Mouse (Mus musculus): Measurements from ENCODE around the gene Golga1.
"Not testable (repeated sequence)": the region's sequence is repeated elsewhere in the genome, so short reads cannot be mapped to it uniquely, and the experiment has no call there.

Golga1 gene

DNA sequence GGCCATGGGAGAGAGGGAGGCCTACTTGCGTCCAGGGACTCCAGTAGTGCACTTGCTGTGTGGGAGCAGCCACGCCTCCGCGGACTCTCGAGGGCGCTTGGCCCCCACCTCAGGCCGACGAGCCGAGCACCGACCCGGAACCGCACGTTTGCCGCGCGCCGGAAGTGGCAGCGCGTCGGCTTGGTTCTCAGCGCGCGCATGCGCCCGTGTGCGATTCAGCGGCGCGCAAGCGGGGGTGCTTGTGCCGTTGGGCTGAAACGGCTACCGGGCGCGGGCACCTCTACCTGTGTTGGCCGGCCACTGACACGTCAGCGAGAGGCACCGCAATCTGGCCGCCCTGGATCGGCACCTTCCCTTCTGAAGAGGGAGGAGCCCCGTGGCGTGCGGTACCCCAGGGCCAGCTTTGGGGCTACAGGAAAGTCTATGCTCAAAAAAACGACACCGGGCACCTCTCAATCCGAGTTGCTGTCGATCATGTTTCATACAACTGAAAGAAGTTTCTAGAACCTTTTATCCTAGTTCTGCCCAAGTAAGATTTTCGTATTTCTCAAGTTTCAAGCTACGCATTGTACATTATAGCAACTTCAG, at the start of gene Golga1:
TSS of gene Golga1 (minus strand) at position 142 of the 588 bp plus-strand sequence.
- peak; percentile 79 for DNase-seq (ENCODE audit: low spot score)

DNA sequence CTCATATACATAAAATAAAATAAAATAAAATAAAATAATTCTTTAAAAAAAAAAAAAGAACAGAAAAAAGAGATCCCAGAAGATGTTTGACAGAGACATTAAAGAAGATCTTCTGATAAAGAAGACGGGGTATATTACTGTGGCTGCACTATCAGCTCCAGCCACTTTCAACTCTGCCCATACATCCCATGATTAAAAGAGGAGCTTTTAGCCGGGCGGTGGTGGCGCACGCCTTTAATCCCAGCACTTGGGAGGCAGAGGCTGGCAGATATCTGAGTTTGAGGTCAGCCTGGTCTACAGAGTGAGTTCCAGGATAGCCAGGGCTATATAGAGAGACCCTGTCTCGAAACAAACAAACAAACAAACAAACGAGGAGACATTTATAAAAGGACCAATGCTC, 48.8 kb upstream of the Golga1 start:
- no peak for DNase-seq (ENCODE audit: low spot score)

GRCm38 (mm10) chr2:39110514-39110913, 45.2 kb upstream of the Golga1 start:
- DNase-seq (ENCODE audit: low spot score), result no peak

DNA sequence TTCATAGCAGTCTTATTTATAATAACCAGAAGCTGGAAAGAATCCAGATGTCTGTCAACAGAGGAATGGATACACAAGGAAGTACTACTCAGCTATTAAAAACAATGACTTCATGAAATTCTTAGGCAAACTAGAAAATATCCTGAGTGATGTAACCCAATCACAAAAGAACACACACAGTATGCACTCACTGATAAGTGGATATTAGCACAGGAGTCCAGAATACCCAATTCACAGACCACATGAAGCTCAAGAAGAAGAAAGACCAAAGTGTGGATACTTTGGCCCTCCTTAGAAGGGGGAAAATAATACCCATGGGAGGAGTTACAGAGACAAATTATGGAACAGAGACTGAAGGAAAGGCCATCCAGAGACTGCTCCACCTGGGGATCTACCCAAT, 44.4 kb upstream of the Golga1 start:
- not testable (repeated sequence) for DNase-seq (ENCODE audit: low spot score)

- DNase-seq (ENCODE audit: low spot score), result not testable (repeated sequence)
These were observed 34.6 kb upstream of the Golga1 start for GRCm38 (mm10) chr2:39099951-39100350.

GRCm38 (mm10) chr2:39097993-39098392, 32.7 kb upstream of the Golga1 start:
- DNase-seq (ENCODE audit: low spot score), result no peak

GRCm38 (mm10) chr2:39091966-39092365, 26.6 kb upstream of the Golga1 start:
- DNase-seq (ENCODE audit: low spot score), result no peak

DNA sequence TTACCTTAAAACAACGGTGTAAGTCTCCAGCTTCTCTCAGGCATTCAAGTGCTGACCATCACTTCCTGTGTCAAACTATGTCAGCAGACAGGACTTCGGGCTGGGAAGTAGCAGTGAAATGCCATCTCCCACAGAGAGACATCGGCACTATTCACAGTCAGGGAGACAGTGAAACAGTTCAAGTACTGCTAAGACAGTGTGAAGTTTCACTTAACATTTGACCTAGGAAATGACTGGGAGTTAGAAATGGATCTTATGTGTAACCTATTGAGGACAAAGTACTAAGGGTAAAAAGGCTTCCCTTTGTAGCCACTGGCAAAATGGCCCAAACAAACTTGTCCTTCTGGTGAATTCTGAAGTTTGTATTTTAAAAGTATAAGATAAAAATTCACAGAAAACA, 17.4 kb upstream of the Golga1 start:
- DNase-seq (ENCODE audit: low spot score), result no peak

GRCm38 (mm10) chr2:39070666-39071065, 5.3 kb upstream of the Golga1 start:
- DNase-seq (ENCODE audit: low spot score), result no peak

GRCm38 (mm10) chr2:39069096-39069495, 3.8 kb upstream of the Golga1 start:
- no peak for DNase-seq (ENCODE audit: low spot score)

DNA sequence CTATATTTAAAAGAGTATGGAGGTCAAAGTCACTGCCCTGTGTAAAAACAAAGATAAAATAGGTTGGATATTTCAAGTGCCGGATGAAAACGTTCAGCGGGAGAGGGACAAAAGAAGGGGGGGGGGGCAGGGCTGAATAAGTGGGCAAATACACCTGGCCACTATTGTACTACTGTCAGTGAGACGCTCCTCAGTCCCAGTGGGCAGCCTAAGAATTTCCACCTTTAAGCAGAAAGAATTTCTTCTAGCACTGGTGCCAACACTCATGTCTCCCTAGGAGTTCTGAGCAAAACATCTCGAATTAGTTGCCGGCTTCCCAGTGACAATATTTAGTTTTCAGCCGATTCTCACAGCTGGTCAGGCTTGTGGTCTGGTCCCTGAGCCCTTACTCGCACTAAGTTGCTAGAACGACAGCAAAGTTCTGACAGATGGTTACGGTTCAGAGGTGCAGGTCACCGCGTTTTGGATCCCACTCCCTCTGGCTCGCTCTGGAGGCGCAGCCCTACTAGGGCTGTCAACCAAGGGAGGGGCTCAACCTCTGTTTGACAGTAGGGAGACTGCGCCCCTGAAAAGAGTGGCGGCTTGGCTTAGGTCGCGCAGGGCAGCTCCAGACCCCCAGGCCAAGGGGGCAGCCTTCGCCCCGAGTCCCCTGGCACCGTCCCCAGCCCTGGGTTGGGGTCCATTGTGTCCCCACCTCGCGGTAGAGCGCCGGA, 498 bp downstream of the Golga1 start:
- no peak for DNase-seq (ENCODE audit: low spot score)

GRCm38 (mm10) chr2:39048515-39048914, 16.8 kb downstream of the Golga1 start:
- no peak for DNase-seq (ENCODE audit: low spot score)

GRCm38 (mm10) chr2:39040215-39040614, 25.1 kb downstream of the Golga1 start:
- DNase-seq (ENCODE audit: low spot score), result no peak

DNA sequence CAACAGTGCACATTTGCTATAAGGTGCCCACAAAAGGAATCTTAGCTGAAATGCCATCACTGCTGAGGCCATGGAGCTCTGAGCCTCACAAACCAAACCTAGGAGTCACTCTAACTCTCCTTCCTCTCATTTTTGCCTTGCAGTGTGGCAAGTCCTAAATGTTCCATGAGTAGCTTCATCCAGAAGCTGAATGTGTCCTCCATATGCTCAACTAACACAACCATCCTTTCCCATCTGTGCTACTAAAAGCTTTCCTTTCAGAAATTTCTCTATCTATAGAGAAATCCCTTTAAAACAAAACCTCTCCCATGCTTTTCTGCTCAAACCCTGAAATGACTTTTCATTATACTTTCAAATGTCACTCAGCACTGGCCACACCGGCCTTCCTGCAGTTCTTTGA, 33.7 kb downstream of the Golga1 start:
- DNase-seq (ENCODE audit: low spot score), result no peak

DNA sequence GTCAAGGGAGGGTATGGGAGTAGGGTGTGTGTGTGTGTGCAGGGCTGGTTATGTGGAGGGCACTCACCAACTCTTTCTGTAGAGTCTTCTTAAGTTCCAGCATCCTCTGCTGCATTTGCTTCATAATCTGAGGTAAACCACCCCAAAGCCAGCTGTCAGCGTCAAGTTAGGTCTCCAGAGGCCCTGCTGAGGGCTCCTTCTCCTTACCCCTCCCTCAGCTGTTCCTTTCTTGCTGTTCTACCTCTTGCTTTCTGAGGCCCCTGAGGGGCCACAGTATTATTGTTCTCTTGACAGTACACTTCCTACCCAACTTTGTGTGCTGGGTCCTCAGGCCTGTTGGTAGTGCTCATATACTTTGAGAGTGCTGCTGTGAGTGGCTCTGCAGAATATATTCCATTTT, 45.3 kb downstream of the Golga1 start:
- no peak for DNase-seq (ENCODE audit: low spot score)

- no peak for DNase-seq (ENCODE audit: low spot score)
These were observed 48.8 kb downstream of the Golga1 start for GRCm38 (mm10) chr2:39016581-39016980.

GRCm38 (mm10) chr2:39012768-39013279, 52.5 kb downstream of the Golga1 start:
- no peak for DNase-seq (ENCODE audit: low spot score)

- DNase-seq (ENCODE audit: low spot score), result no peak
These were observed 53.4 kb downstream of the Golga1 start for GRCm38 (mm10) chr2:39011971-39012370.

GRCm38 (mm10) chr2:39011264-39011663, 54.1 kb downstream of the Golga1 start:
- no peak for DNase-seq (ENCODE audit: low spot score)

GRCm38 (mm10) chr2:39010144-39010543, 55.2 kb downstream of the Golga1 start:
- DNase-seq (ENCODE audit: low spot score), result not testable (repeated sequence)

GRCm38 (mm10) chr2:39008954-39009365, 56.4 kb downstream of the Golga1 start:
- peak; percentile 55 for DNase-seq (ENCODE audit: low spot score)

GRCm38 (mm10) chr2:39008350-39008851, 56.9 kb downstream of the Golga1 start:
- peak; percentile 37 for DNase-seq (ENCODE audit: low spot score)

GRCm38 (mm10) chr2:39007865-39008264, 57.5 kb downstream of the Golga1 start:
- peak; percentile 90 for DNase-seq (ENCODE audit: low spot score)

Measured in spleen, adult 12 weeks (tissue).